In the genomic region with DNA sequence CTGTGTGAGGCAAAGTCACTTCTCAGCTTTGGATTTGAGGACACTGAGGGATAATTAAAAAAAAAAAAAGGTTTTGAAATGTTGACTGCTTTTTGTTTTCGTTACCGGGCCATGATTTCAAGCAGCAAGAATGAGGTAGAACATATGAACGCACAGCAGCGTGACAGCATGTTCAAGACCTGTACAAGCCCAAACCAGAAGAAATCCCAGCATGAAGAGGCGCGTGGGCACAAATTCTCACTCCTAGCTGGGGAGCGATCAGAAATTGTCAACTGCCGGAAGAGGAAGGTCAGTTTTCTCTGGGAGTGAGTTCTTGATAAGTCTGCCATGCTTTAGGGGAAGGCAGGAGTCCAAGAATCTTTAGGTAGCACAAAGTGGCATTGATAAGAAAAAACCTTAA, we compare ENCODE assay signal across 12 mouse cellular contexts. TPM values are rescaled to one million over a fixed set of nuclear protein-coding genes. Genes with fewer than 3 reads are reported as not detected.
"Had no signal": no experiment of that assay in that cellular context is flagged by ENCODE, and none has a peak within 500 bp of the region (broad histone marks: within the 10 kb centered on the region; RNA-seq: fewer than 3 reads in every experiment).

No protein-coding gene starts in this region.

- DNase-seq: kidney, adult 9 months; kidney, postnatal 36 days; layer of hippocampus, adult 9-11 months; layer of hippocampus, postnatal 36 days; lung, adult 18-20 months; retina, postnatal 1 day; right cerebral cortex, postnatal 4 days; spleen, adult 18-20 months; thymus, adult 18-20 months; thymus, postnatal 14 days had no signal

RNA-seq across cellular contexts. Expression of a gene that starts 56.3 kb away (rescaled TPM):
- total RNA-seq: liver, adult 2 months; megakaryocyte-erythroid progenitor cell, adult 5-6 weeks had no signal
